ENCODE assay signal across 8 mouse cellular contexts in the genomic region with DNA sequence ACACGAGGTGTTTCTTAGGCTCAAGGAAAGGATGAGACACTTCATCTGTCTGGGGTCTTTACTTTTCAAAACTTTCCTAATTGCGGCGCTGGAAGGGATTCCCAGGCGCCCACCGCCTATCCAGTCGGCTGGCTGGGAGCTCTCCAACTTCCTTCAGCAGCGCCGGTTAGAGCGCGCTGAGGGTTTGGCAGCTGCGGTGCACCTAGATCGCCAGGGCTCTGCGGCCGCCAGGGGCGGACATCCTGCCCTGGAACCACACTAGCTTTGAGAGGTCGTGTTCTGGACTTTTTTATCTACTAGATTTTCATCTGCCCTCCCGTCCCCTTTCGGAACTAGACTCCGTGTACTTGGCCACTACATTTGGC. TPM values are rescaled to one million over a fixed set of nuclear protein-coding genes. Genes with fewer than 3 reads are reported as not detected.
DNase-seq lines count a peak whose midpoint lies in the region; ATAC-seq and TF ChIP-seq lines count a peak whose summit lies in the region.

No protein-coding gene starts in this region.

- peak overlapping the region; percentile 57 for H3K27ac ChIP-seq in hindbrain, embryonic 16.5 days (ENCODE audit: low read depth, low read length)
- H3K27ac ChIP-seq in liver, adult 2 months (replicated peaks; ENCODE audit: insufficient read depth, low read depth, low read length): no peak overlapping the region
- no peak overlapping the region for H3K27ac ChIP-seq in midbrain, postnatal 0 days (ENCODE audit: low read depth, low read length)

- no peak for TF ChIP-seq POLR2A in liver, adult 2 months (IDR thresholded peaks at IDR 0.05; ENCODE audit: extremely low read depth, insufficient read depth, low read length)

- 0 out of 2 replicates have a peak, but pooled peaks have one; percentile 26 for TF ChIP-seq CTCF in liver, adult 2 months (IDR thresholded peaks at IDR 0.05; ENCODE audit: low read depth, low read length)
- peak; percentile 64 for TF ChIP-seq CTCF in midbrain, postnatal 0 days (IDR thresholded peaks at IDR 0.05)

- no peaks in the 10 kb centered on the region for H3K9me3 ChIP-seq in hindbrain, embryonic 16.5 days (ENCODE audit: control insufficient read depth, low read length)
- no peaks in the 10 kb centered on the region for H3K9me3 ChIP-seq in midbrain, postnatal 0 days (ENCODE audit: low read length)

- ATAC-seq in frontal cortex, adult (ENCODE audit: low TSS enrichment): peak; percentile 44
- ATAC-seq in hindbrain, embryonic 16.5 days: peak; percentile 22; the same call in 1 of the 2 replicates
- no peak for ATAC-seq in midbrain, postnatal 0 days (ENCODE audit: low FRiP score)

- H3K36me3 ChIP-seq in hindbrain, embryonic 16.5 days (ENCODE audit: control insufficient read depth, insufficient read depth, low read length): no peaks in the 10 kb centered on the region
- no peaks in the 10 kb centered on the region for H3K36me3 ChIP-seq in liver, adult 2 months (ENCODE audit: control insufficient read depth, insufficient read depth, low read length)
- no peaks in the 10 kb centered on the region for H3K36me3 ChIP-seq in midbrain, postnatal 0 days (ENCODE audit: insufficient read depth, low read length)

- peak overlapping the region; percentile 88 for H3K4me3 ChIP-seq in hindbrain, embryonic 16.5 days (ENCODE audit: low read length)
- peak overlapping the region; percentile 64; the same call in 1 of the 2 replicates for H3K4me3 ChIP-seq in liver, adult 2 months (ENCODE audit: insufficient read depth, low read depth, low read length)
- H3K4me3 ChIP-seq in midbrain, postnatal 0 days (ENCODE audit: low read depth, low read length): peak overlapping the region; percentile 81

- no peaks in the 10 kb centered on the region for H3K79me2 ChIP-seq in liver, adult 2 months (ENCODE audit: control insufficient read depth, insufficient read depth, low read length)

- intact Hi-C loops in gastrocnemius, postnatal 14 days (cut with DNase I; ENCODE audit: low total_unique reads): no loop called here

- peak overlapping the region; percentile 96 for H3K9ac ChIP-seq in hindbrain, embryonic 16.5 days (ENCODE audit: low read depth, low read length)
- H3K9ac ChIP-seq in liver, adult 2 months (ENCODE audit: low read depth, low read length): no peak overlapping the region
- H3K9ac ChIP-seq in midbrain, postnatal 0 days (replicated peaks; ENCODE audit: low read length, poor library complexity, severe bottlenecking): peak overlapping the region; percentile 88

- H3K4me1 ChIP-seq in hindbrain, embryonic 16.5 days (ENCODE audit: control insufficient read depth, insufficient read depth, low read depth, low read length): peaks cover 18% of the 10 kb centered on the region
- H3K4me1 ChIP-seq in liver, adult 2 months (ENCODE audit: control insufficient read depth, insufficient read depth, low read length): no peaks in the 10 kb centered on the region
- no peaks in the 10 kb centered on the region for H3K4me1 ChIP-seq in midbrain, postnatal 0 days (ENCODE audit: insufficient read depth, low read length)

- no peaks in the 10 kb centered on the region for H3K27me3 ChIP-seq in hindbrain, embryonic 16.5 days (replicated peaks; ENCODE audit: control insufficient read depth, insufficient read depth, low read length)
- H3K27me3 ChIP-seq in liver, adult 2 months (ENCODE audit: control insufficient read depth, insufficient read depth, low read length): peaks cover 11% of the 10 kb centered on the region
- H3K27me3 ChIP-seq in midbrain, postnatal 0 days (ENCODE audit: insufficient read depth, low read length): no peaks in the 10 kb centered on the region

- WGBS in hindbrain, embryonic 16.5 days: under 1% methylated on average over 19 of the region's 19 CpGs
- 2% methylated on average over 19 of the region's 19 CpGs for WGBS in liver, adult 2 months
- 3% methylated on average over 19 of the region's 19 CpGs for WGBS in midbrain, postnatal 0 days

- DNase-seq in frontal cortex, postnatal 10 days (ENCODE audit: low spot score in 2 of 2): no peak
- DNase-seq in cerebellum, postnatal 25 days: peak; percentile 76 to 79
- peak; percentile 59 for DNase-seq in gastrocnemius, postnatal 14 days
- peak; percentile 4 for DNase-seq in liver, adult 2 months (ENCODE audit: extremely low read depth, low read depth, low spot score)
- peak; percentile 81 for DNase-seq in midbrain, postnatal 0 days (ENCODE audit: low spot score)
- DNase-seq in testis, postnatal 10 days (ENCODE audit: low spot score): peak; percentile 56

- H3K4me2 ChIP-seq in hindbrain, embryonic 16.5 days (ENCODE audit: low read length): peak overlapping the region; percentile 83
- H3K4me2 ChIP-seq in midbrain, postnatal 0 days (ENCODE audit: low read depth, low read length, poor library complexity, severe bottlenecking): peak overlapping the region; percentile 84

RNA-seq across cellular contexts. Expression of gene Fam78b, which starts 1.3 kb away (rescaled TPM):
- total RNA-seq in gastrocnemius, postnatal 14 days (2021): 1 to 10 TPM; 2.4 to 2.5 TPM
- polyA plus RNA-seq in hindbrain, embryonic 16.5 days (2015; fragmentation: Nextera tagmentation; extraction: Ambion mirVana): 5.1 and 7.2 TPM in 2 replicates
- 0.09 and 0.13 TPM in 2 replicates for total RNA-seq in liver, adult 2 months (2014; rRNA removed)
- polyA plus RNA-seq in liver, adult 2 months (2012; rRNA removed): 0.16 TPM in 1 of 2 replicates, not detected in the other
- total RNA-seq in midbrain, postnatal 0 days (2014; rRNA removed): 20.2 and 22.0 TPM in 2 replicates
- 7.0 and 8.2 TPM in 2 replicates for polyA plus RNA-seq in midbrain, postnatal 0 days (2015; fragmentation: Nextera tagmentation; extraction: Ambion mirVana)

Comparison
In these comparisons a context has a peak if more than half of its experiments do, and no peak if none do; other contexts are left out.
1. DNase-seq: peak in cerebellum, postnatal 25 days (2 of 2), gastrocnemius, postnatal 14 days (single experiment), liver, adult 2 months (single experiment), midbrain, postnatal 0 days (single experiment) and testis, postnatal 10 days (single experiment); none in frontal cortex, postnatal 10 days (0 of 2).
2. Peak in every context shown above with its lines, with median percentiles within 50 percentile points of each other: H3K4me3 ChIP-seq.